Mouse (Mus musculus) embryonic fibroblast, embryonic 13.5 days (primary cell): ENCODE measurements around the gene Slco4a1.

Source experiments
- CTCF ChIP-seq: IDR thresholded peaks from 2 replicates; pipeline ENCODE4 v1.5.1; 2011; ENCODE audit warnings: mild to moderate bottlenecking, control low read depth, low read length, moderate library complexity, borderline replicate concordance; ENCODE audit not compliant: insufficient read depth
- POLR2A ChIP-seq: IDR thresholded peaks from 2 replicates; pipeline ENCODE4 v1.6.1; 2011; ENCODE audit warnings: low read depth, mild to moderate bottlenecking, control low read depth, low read length, moderate library complexity

GRCm38 (mm10) chr2:180482274-180482673 is 26.2 kb downstream of the Slco4a1 start:
- TF ChIP-seq CTCF (no peak), POLR2A (no peak)
